Mouse (Mus musculus) C2C12 (cell line): ENCODE measurements around the gene Cep295. TPM values are rescaled to one million over a fixed set of nuclear protein-coding genes. Genes with fewer than 3 reads are reported as not detected.

Source experiments
- H3K27me3 ChIP-seq: one replicate; pipeline ENCODE4 v1.6.1; 2011; ENCODE audit not compliant: control insufficient read depth, insufficient read depth, insufficient read length
- H3K36me3 ChIP-seq: one replicate; pipeline ENCODE4 v1.6.1; 2011; ENCODE audit not compliant: control insufficient read depth, insufficient read depth
- H3K4me3 ChIP-seq: one replicate; pipeline ENCODE4 v1.5.1; 2011; ENCODE audit warnings: mild to moderate bottlenecking, control low read depth; ENCODE audit not compliant: poor library complexity, insufficient read depth, severe bottlenecking
- H3K79me2 ChIP-seq: one replicate; pipeline ENCODE4 v1.6.1; 2011; ENCODE audit not compliant: control insufficient read depth, insufficient read depth
- H3K79me3 ChIP-seq: one replicate; pipeline ENCODE4 v1.6.1; 2011; ENCODE audit warnings: low read depth, control low read depth
- H3ac ChIP-seq: one replicate; pipeline ENCODE3; 2011; ENCODE audit warnings: low read depth; ENCODE audit not compliant: control insufficient read depth, insufficient read length
- CEBPB ChIP-seq: IDR thresholded peaks from one replicate; pipeline ENCODE4 v1.6.1; 2011; ENCODE audit warnings: low read depth, mild to moderate bottlenecking, control low read depth, moderate library complexity
- CTCF ChIP-seq: IDR thresholded peaks from one replicate; pipeline ENCODE4 v1.5.1; 2011; ENCODE audit not compliant: control insufficient read depth, insufficient read depth, insufficient read length
- FOSL1 ChIP-seq: IDR thresholded peaks from one replicate; pipeline ENCODE4 v1.8.0; 2011; ENCODE audit warnings: mild to moderate bottlenecking, low read length; ENCODE audit not compliant: poor library complexity, insufficient read depth, severe bottlenecking
- MAX ChIP-seq: IDR thresholded peaks from one replicate; pipeline ENCODE4 v1.6.1; 2011; ENCODE audit warnings: mild to moderate bottlenecking, control low read depth
- MYOD1 ChIP-seq: IDR thresholded peaks from one replicate; pipeline ENCODE4 v1.6.1; 2011; ENCODE audit warnings: low read depth; ENCODE audit not compliant: control insufficient read depth, insufficient read length
- MYOG ChIP-seq: IDR thresholded peaks from one replicate; pipeline ENCODE4 v1.6.1; 2011; ENCODE audit not compliant: control insufficient read depth, insufficient read length; ENCODE audit errors: extremely low read depth
- USF1 ChIP-seq: IDR thresholded peaks from one replicate; pipeline ENCODE4 v1.6.1; 2011; ENCODE audit warnings: low read depth, mild to moderate bottlenecking, control low read depth, moderate library complexity
- long read RNA-seq, 2 experiments: library from polyadenylated mRNA; unstranded; transcript quantifications; one replicate each; pipeline ENCODE4 v2.0.0; 2019 to 2020
- polyA plus RNA-seq: library from polyadenylated mRNA; unstranded; fragments of >200 nt; fragmentation: generic; extraction: Trizol; gene quantifications from one replicate; pipeline ENCODE4 v1.2.1, GENCODE M21; 2012; ENCODE audit warnings: missing spikeins

The Cep295 gene
- polyA plus RNA-seq, result 3.7 TPM
- long read RNA-seq, experiment 1, partial matches to known transcripts, result 3 of 4 reads
- long read RNA-seq, experiment 1, other reads (novel, unspliced or antisense), result 1 of 4 reads
- long read RNA-seq, experiment 2, partial matches to known transcripts, result 6 of 16 reads
- long read RNA-seq, experiment 2, other reads (novel, unspliced or antisense), result 10 of 16 reads

GRCm38 (mm10) chr9:15357484-15358275, at the start of gene Cep295:
Cep295 (minus strand) TSS chr9:15357788.
- H3ac ChIP-seq, result peak within 1 kb of the TSS; percentile 57
- TF ChIP-seq FOSL1, result no peak
- peak; percentile 95 for TF ChIP-seq CEBPB
- no peak for TF ChIP-seq USF1

GRCm38 (mm10) chr9:15397591-15397990, 40.0 kb upstream of the Cep295 start:
- Histone ChIP-seq H3ac (no peak overlapping the region), H3K79me3 (no peaks in the 10 kb centered on the region), H3K36me3 (no peaks in the 10 kb centered on the region), H3K79me2 (no peaks in the 10 kb centered on the region), H3K27me3 (no peaks in the 10 kb centered on the region), H3K4me3 (no peak overlapping the region)
- TF ChIP-seq MYOD1, result no peak
- TF ChIP-seq USF1, result no peak
- TF ChIP-seq MAX, result no peak
- no peak for TF ChIP-seq CTCF
- no peak for TF ChIP-seq MYOG
- no peak for TF ChIP-seq CEBPB
- TF ChIP-seq FOSL1, result no peak

More at GRCm38 (mm10) chr9:15357484-15358275, at the start of gene Cep295:
- Histone ChIP-seq H3K4me3 (peak within 1 kb of the TSS; percentile 66), H3K79me2 (peaks cover 34% of the 10 kb centered on the region), H3K36me3 (peaks cover 7% of the 10 kb centered on the region), H3K79me3 (peaks cover 20% of the 10 kb centered on the region), H3K27me3 (no peaks in the 10 kb centered on the region)

- peaks cover 3% of the 10 kb centered on the region for H3K27me3 ChIP-seq
- H3K79me2 ChIP-seq, result no peaks in the 10 kb centered on the region
- H3K4me3 ChIP-seq, result no peak overlapping the region
- H3K36me3 ChIP-seq, result no peaks in the 10 kb centered on the region
- no peak overlapping the region for H3ac ChIP-seq
- H3K79me3 ChIP-seq, result no peaks in the 10 kb centered on the region
- TF ChIP-seq MYOD1, result no peak
- no peak for TF ChIP-seq CTCF
- no peak for TF ChIP-seq FOSL1
- TF ChIP-seq MAX, result no peak
- TF ChIP-seq USF1, result no peak
- TF ChIP-seq MYOG, result no peak
- TF ChIP-seq CEBPB, result no peak
Observed at GRCm38 (mm10) chr9:15395353-15395942, 37.9 kb upstream of the Cep295 start.

DNA sequence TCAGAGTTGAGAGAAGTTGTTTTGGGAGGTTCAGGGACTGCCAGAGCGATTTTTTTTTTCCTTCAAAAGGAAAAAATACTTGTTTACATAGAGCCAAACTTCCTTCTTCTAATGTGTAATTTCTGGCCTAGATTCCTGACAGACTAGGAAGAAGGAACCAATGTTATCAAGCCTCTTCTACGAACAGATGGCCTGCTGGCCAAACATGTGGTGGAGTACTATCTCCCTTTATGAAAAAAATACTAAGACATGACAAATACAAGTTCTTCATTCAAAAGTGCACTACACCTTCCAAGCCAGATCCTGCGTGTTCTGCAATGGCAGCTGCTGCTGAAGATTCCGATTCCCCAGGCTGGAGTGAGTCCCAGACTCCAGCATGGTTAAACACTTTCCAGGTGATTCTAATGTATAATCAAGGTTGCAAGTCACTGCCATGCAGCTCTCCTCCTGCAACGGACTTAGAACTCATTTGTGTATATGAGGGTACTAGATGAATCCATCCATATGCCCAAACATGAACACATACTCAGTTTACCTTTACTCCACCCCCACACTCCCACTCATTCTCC, 29.6 kb upstream of the Cep295 start:
- peaks cover 5% of the 10 kb centered on the region for H3K27me3 ChIP-seq
- no peak for TF ChIP-seq USF1
- TF ChIP-seq CEBPB, result no peak
- no peak for TF ChIP-seq MYOG
- no peak for TF ChIP-seq MAX
- no peak overlapping the region for H3ac ChIP-seq
- no peaks in the 10 kb centered on the region for H3K36me3 ChIP-seq
- H3K79me2 ChIP-seq, result no peaks in the 10 kb centered on the region
- H3K79me3 ChIP-seq, result no peaks in the 10 kb centered on the region
- H3K4me3 ChIP-seq, result no peak overlapping the region

DNA sequence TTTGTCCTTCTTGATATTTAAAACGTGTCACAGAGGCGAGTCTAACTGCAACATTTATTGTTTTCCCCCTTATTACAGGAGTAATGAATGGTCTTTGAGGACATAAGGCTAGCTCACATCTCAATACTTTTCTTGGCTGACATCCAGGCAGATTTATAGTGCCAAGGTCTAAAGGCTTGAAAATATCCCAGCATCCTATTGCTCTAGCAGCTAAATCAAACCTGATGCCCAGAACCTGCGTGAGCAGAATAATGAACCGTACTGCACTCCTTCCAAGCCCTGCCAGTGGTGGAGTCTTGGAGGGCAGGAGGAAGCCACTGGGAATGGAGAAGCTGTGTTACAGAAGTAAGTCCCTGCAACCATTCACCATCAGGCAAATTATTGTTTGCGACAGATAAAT, 26.7 kb upstream of the Cep295 start:
- H3K79me2 ChIP-seq, result no peaks in the 10 kb centered on the region
- H3K36me3 ChIP-seq, result no peaks in the 10 kb centered on the region
- H3K4me3 ChIP-seq, result no peak overlapping the region
- H3ac ChIP-seq, result no peak overlapping the region
- TF ChIP-seq MAX (no peak), USF1 (no peak), CTCF (no peak), MYOG (no peak), CEBPB (no peak), FOSL1 (no peak), MYOD1 (no peak)
- no peaks in the 10 kb centered on the region for H3K79me3 ChIP-seq
- peaks cover 3% of the 10 kb centered on the region for H3K27me3 ChIP-seq
